Mouse (Mus musculus): ENCODE measurements around the gene 1810010D01Rik. TPM values are rescaled to one million over a fixed set of nuclear protein-coding genes. Genes with fewer than 3 reads are reported as not detected.

1810010D01Rik gene
- under 1 TPM; 0.56 to 0.98 TPM for total RNA-seq (2021)
- long read RNA-seq: 0 reads

DNA sequence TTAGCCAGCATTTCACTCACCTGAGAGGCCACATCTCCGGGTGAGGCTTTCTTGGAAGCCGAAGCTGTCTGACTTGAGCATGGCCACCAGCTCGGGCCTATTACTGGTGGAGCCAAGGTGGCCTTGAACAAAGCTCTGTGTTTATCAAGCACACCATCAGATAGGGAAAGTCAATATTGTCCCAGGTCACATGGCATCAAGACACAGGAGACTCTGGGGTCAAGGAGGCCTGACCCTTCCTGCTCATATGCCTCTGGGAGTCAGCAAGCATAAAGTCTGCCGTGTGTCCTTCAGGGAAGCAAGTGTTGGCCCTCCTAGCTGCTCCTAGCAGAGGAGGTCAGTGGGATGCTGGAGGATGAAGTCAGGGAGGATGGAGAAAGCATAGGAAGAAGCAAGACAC is at the start of gene 1810010D01Rik:
TSS of gene 1810010D01Rik (minus strand) at position 114 of the 400 bp plus-strand sequence.
- no peak for DNase-seq (ENCODE audit: low spot score in 2 of 2)

DNA sequence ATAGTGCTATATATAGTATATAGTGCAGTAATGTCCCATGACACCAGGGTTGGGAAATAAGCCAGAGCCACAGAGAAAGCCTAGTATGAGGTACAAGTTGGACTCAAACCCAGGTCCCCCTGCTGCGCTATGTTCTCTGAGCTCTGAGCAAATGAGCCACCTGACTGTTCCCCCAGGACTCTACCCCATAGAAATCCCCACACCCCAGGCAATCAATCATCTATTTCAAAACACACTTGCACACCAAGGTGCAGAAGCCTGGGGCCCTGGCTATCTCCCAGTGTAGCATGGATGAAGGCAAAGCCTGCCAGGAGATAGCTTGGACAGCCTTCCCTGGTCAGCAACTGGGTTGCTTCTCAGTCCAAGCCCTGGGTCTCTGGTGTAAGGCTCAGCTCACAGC is 48.2 kb upstream of the 1810010D01Rik start:
- no peak for DNase-seq (ENCODE audit: low spot score in 2 of 2)

DNA sequence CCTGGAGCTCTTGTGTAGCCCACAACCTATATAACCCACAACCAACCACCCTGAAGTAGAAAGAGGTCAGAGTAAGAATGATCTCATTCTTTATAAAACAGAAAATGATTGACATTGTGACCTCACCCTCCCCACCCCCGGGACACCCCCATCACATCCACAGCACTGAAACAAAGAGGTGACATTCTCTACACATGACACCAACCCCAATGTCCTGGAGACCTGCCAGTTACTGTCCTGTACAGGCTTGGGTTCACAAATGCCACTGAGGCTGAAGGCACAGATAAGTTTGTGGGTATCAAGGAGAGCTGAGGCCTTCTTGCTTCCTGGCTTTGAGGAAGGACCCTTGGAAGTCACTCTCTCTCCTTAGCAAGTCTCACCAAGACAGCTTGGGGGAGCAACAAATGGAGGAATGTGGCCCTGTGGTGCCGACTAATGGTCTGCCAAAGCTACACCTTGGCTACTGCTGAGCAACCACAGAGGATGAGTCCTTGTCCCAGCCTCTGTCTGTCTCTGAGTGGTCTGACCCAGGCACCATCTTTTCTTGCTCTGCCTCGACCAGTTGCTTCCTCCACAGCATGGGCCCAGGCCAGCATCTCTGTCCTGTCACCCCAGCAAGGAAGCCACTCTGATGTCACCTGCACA is 46.2 kb upstream of the 1810010D01Rik start:
- no peak for DNase-seq (ENCODE audit: low spot score in 2 of 2)

DNA sequence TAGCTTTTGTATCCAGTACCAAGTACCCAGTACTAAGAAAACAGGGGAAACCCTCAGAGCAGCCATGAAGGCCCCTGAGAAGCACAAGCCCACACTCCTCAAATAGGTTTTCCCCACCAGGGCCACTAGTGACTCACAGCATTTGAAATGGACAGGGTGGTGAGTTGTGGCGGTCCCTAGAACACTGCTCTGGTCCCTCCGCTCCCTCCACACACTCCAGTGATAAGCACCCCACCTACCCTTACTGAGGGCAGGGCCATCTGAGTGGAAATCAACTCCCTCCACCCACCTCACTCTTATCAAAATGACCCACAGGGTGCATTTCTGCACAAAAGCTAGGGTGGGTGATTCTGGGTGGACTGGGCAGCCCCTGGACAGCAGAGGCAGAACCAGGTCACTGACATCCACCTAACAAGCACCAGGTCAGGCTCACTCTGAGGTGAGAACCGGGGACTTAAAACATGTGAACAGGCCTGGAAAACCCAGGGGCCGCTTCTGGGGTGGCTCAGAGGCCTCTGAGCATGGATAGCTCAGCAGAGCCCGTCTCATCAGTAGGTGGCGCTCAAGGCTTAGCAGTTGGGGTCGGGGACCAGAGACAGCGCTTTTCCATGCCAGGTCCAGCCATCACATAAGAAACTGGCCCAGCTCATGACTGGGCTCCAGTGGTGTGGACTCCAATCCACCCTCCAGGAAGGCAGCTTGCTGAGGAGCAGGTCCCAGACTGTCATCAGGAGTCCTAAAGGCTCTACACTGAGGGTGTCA is 45.0 kb upstream of the 1810010D01Rik start:
- peak; percentile 91 to 92 for DNase-seq (ENCODE audit: low spot score in 2 of 2)

DNA sequence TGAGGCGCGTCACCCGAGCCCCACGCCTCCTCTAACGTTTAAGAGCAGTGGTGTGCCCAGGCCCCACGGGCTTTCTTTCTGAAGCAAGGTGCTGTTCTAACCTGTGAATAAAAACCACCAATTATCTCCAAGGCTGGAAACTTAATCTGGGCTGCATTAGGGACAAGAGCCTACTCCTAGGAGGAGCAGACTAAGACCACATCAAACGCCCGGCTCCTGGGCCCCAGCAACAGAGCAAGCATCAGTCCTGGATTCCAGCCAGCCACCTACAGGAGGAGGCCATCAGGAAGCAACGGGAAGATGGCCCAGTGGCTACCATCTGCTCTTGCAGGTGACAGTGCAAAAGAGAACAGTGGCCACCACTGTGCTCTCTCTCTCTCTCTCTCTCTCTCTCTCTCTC is 42.3 kb upstream of the 1810010D01Rik start:
- no peak for DNase-seq (ENCODE audit: low spot score in 2 of 2)

DNA sequence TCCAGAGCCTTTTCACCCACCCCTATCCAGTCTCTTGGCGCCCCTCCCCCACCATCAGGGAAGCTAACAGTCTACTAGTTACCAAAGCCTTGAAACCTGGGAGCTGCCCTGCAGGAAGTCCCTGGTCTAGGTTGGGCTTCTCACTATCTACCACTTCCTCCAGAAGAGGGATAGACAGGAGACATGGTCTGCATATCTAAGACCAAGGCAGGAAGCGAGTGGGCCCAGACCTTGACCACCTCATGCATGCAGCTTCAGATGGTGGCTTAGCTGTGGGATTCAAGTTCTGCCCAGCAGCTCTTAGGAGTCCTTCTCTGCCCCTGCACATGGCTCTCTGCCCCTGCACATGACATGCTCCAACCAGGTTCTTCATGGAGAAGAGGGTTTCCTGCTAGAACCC is 41.0 kb upstream of the 1810010D01Rik start:
- DNase-seq (ENCODE audit: low spot score in 2 of 2): no peak

DNA sequence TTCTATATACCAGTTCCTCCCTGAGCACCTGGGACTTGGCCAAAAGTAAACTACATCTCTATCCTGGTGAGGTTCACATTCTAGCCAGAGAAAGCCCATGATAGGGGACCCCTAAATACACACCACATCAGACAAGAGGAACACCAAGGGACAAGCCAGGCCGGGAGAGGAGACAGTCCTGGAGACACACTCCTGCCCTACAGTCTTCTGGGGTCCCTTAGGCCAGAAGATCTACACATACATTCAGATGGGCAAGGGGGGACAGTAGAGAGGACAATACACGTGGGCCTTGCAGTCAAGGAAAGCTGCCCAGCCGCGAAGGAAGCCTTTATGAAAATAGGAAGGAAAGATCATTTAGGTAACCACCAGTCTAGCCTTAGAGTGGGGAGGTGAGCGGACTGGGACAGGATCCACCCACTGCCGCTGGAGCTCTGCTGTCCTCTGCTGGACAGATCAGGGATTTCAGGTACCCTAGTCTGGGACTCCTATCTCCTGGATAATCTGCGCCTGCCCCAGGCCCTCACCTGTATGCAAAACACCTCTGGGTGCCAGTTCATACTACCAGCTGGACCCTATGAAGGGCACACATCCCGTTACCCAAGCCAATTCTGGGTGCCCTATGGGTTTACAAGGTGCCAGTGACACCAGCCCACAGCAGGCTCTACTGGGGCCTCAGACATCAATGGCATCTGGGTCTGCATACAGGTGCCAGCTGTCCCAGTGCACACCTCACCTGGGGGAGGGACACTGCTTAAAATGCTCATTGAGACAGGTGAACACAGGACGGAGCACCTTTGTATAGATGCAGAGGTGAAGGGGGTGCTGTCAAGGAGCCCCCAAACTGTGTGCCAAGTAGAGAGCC is 35.2 kb upstream of the 1810010D01Rik start:
- DNase-seq (ENCODE audit: low spot score in 2 of 2): peak; percentile 87 to 90

DNA sequence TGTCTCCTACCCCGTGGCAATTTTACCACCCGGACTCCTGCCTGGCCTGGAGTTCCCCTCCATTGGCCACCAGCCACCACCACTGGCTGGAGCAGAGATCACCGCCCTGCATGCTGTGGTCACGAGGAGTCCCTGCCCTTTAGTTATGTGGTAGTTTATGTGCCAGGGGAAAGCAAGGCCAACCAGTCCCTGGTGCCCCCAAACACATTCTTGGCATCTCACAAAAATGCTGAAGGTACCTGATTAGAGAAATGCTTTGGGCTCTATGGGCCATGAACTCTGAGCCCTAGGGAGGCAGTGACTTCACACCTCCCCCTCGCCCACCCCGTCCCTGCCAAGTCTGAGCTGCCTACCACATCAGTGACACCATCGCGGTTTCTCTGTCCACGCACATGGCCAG is 34.1 kb upstream of the 1810010D01Rik start:
- no peak for DNase-seq (ENCODE audit: low spot score in 2 of 2)

DNA sequence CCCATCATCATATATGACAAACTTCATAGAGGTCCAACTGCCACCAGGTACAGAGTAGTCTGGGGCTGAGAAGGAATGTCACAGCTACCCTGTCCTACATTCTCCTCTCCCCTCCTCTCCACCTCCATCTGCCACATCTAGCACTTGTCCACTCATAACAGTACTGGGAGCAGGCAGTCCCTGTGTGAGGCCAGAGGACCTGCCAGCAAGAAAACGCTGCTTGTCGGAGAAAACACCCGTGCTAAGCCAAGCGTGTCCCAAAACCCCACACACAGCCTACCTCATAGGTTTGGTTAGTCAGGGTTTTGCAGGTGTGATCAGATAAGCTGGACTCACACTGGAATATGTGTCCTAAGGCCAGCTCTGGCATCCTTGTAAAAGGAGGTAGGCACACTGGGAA is 33.0 kb upstream of the 1810010D01Rik start:
- no peak for DNase-seq (ENCODE audit: low spot score in 2 of 2)

DNA sequence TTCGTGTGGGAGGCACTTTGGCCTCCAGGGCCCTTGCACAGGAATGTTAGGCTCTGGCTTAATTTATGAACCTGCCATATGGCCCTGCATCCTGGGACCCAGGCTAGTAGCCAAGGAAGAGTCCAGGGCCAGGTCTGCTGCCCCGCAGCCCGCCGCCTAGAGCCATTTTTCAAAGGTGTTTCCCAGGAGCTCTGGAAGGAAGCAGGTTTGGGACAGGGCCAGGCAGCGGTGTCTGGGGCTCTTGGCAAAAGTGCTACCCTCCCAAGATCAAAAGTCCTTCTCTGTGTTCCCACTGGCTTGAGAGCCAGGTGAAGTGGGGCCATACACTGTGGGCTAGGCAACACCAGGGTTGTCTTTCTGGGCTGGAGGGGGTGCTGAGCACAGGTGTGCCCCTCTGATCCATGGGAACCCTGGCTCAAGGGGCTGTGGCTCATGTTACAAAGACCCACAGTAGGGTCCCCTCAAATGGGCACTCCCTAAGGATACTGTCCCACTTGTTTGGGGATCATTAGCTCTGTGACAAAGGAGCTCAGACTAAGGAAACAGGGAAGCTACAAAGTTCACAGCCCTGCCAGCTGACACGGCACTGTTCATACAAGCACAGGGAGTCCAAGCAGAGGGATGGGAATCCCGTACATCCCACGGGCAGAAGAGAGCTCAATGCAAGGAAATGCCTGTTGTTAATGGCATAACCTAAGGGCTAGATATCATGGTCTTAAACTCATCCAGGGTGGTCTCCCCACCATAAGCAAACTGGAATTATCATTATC is 32.0 kb upstream of the 1810010D01Rik start:
- DNase-seq (ENCODE audit: low spot score in 2 of 2): no peak

DNA sequence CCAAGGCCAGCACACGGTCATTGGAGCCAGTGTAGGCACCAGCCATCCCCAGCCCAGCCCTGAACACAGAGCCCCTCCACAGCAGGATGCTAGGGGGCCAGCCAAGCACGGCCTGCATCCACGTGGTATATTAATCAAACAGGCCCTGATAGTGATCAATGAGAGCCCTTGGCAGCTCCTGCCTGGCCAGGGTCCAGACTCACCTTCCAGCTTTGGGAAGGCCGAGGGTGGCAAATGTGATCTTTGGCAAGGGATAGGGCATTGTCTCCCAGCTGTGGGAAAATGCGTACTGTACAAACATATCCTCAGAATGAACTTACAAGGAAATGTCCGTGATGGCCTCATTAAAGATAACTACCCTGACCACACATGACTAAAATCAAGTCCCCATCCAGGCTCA is 31.2 kb upstream of the 1810010D01Rik start:
- DNase-seq (ENCODE audit: low spot score in 2 of 2): no peak

DNA sequence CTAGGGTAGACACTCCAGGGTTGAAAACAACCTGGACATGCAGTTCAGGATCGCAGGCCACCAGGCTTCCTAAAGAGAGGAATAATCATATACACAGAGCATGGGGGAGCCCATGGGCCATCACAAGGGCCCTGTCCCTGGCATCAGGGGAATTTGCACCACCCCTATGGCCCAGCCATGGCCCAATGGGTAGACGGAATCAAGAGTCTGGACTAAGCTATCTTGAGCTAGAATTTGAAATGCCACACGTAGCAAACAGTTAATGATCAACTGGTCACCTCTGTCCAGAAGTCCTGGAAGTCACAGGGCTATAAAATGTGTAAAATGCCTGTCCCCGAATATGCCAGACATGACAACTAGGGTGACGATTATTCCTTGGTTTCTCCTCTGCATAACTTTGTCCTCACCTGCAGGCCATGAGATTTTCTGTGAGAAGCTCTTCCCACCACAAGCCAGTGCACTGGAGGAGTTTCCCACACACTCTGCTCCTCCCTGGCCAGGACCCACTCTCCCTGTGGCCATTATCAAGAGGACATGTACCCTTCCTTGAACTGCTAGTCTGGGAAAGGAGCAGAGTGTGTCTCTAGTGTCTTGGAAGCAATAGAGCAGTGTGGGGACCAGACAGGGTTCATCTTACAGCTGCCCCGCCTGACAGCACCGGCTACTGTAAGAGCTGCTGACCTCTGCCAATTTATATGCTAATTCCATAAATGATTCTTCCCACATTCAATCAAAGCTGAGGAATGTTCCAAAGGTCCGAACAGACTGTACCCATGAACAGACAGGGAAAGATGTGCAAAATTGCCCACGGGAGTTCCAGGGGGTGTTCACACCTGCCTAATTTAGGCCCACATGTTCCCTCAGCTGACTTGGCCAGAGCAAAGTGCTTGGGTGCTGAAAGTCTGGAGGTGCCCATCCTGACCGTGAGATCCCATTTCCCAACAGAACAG is 27.2 kb upstream of the 1810010D01Rik start:
- no peak for DNase-seq (ENCODE audit: low spot score in 2 of 2)

DNA sequence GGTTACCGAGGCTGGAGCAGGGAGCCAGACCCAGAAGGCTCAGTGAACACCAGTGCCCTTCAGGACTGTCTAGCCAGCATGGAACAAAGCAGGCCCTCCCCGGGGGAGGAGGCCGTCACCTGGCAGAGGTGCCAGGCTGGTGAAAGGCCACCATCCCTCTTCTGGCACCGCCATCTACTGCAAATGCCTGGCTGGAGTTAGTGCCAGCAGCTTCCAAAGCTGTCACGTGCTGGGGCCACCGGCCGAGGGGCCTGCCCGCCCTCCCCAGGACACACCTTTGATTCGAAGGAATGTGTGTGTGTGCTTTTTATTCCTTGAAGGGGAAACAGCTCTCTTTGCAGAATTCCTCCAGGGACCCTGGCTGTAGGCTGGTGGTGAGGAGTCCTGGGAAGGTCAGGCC is 23.7 kb upstream of the 1810010D01Rik start:
- no peak for DNase-seq (ENCODE audit: low spot score in 2 of 2)

DNA sequence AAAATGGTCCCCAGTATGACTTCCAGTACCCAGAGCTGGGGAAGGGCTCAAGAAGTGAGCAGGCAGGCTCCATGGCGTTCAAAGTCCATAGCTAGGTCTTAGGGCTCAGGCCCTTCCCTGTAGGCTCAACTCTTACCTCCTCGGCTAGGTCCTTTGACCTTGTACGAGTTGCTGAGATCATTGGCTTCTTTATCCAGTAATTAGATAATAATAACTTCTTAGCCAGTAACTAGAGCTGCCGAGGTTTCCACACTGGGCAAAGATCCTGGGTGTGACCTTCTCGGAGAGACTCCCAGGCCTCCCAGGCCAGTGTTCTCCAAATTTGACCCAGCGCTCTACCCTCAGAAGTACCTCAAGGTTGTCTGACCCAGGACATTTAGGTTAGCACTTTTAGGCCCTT is 18.7 kb upstream of the 1810010D01Rik start:
- DNase-seq (ENCODE audit: low spot score in 2 of 2): no peak

DNA sequence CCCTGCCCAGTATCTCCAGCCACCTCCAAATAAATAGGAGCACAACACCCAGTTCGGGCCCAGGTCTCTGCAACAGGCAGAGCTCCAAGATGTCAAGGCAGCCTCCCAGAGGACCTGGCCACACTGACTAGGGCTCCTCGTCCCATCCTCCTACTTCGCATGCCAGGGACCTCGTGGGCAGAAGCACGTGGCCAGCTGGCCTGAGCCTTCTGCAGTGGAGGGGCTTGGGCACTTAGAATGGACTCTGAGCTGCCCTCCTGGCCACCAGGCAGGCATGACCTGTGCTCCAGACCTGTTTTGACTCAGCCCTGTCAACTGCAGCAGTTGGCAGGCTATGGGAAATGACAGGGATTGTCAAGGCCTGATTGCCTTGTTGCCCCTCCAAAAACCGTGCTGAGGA is 17.7 kb upstream of the 1810010D01Rik start:
- DNase-seq (ENCODE audit: low spot score in 2 of 2): no peak

DNA sequence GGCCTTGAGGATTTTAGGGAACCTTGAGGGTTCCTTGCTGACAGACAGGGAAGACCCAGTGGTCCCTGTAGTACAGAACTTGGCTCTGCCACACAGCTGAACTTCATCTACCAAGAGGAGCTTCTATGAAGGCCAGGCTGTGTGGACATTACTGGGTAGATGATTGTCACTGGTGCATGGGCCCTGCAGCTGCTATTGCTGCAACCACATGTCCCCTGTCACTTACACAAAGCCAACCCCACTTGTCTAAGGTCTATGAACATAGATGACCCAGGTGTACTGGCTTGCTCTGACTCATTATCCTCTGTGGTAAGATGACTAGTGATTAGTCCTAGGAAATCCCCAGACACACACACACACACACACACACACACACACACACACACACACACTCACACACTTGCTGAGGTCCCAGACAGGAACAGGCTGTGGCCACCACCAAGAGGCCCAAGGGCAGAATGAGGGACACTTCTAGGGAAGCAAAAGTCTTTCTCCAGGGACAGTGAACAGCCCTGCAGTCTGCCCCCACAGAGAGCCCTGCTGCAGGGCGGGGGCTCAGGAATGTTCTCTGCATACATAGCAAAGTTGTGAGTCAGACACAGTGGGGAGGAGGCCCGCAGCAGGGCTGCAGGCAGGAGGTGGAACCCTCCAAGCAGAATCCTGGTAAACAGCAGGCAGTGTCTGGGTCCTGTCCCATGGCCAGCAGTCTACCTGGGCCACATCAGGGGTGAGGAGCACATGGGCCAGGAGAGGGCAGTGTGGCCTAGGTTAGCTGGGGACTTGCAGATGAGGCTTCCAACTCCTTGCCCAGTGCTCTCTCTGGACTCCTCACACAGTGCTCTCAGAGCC is 14.1 kb upstream of the 1810010D01Rik start:
- no peak for DNase-seq (ENCODE audit: low spot score in 2 of 2)

DNA sequence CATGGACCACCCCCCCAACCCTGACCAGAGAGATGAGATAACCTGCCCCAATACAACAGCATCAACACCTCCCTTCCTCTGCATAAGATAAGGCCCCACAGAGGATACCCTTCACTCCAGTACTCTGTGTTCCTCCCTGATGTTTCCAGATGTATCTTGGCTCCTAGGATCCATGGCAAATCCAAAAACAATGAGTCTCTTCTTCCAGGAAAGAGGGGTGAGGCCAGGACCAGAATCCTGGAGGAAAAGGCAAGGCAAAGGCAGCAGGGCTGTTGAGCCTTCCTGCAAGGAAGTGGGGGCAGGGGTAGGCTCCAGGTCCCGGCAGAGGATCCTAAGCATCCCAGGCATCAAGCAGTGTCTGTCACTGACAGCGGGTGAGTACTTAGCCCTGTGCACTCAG is 13.4 kb upstream of the 1810010D01Rik start:
- DNase-seq (ENCODE audit: low spot score in 2 of 2): no peak

DNA sequence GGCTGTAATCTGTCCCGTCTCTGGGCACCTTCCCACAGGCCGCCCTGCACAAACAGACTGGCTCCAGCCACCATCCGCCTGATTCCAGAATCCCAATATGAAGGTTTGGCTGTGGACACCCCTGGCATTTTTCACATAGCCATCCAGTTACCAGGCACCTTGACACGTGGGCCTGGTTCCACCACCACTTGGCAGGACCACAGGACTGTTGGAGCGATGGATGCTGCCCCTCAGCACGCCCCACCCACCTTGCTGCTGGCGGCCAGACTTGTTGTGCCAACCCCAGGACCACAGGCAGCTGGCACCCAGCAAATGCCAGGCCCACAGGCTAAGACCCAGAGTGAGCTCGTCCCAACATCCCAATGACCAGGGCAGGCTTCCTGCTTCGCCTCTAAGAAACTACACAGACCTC is 11.5 kb upstream of the 1810010D01Rik start:
- DNase-seq (ENCODE audit: low spot score in 2 of 2): peak; percentile 44 to 56

DNA sequence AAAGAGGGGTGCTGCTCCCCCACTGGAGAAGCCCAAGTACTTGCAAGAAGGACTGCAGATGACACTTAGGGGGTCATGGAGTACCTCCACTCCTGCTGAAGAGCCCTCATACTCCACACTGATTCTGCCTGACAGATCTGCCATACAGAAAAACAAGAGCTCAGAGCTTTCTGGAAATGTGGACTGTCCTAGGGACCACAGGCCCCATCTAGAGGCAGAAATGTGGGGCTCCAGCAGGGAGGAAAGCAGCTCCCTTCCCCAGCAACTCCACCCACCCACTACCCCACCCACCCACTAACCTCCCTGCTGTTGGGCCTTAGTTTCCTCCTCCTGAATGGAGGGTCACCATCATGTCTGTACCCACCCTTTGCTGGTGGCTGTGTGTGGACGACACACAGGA is 8.7 kb upstream of the 1810010D01Rik start:
- no peak for DNase-seq (ENCODE audit: low spot score in 2 of 2)
